Mouse (Mus musculus) erythroid progenitor cell, adult 5-6 weeks (primary cell): ENCODE measurements around the gene Lgals9. TPM values are rescaled to one million over a fixed set of nuclear protein-coding genes. Genes with fewer than 3 reads are reported as not detected.

Experiments
- ATAC-seq: replicated peaks from 2 replicates; pipeline ENCODE4 v1.8.0; 2016; ENCODE audit warnings: moderate number of reproducible peaks, mild to moderate bottlenecking, moderate TSS enrichment, inconsistent platforms; ENCODE audit not compliant: poor library complexity, low FRiP score, severe bottlenecking
- total RNA-seq, 2 experiments: library from RNA; stranded (forward) in 1 of 2; stranded (reverse) in 1 of 2; fragments of 150-400 nt in 1 of 2; fragments of 186-747, 209-891 nt in 1 of 2; gene quantifications; 2 replicates each; pipeline versions ENCODE4 v1.2.3 to v1.2.4; 2015 to 2017; ENCODE audit warnings: low replicate concordance in 2 of 2

Gene Lgals9
- total RNA-seq, 2 experiments from 2014 or later: 28.0 to 137 TPM

DNA sequence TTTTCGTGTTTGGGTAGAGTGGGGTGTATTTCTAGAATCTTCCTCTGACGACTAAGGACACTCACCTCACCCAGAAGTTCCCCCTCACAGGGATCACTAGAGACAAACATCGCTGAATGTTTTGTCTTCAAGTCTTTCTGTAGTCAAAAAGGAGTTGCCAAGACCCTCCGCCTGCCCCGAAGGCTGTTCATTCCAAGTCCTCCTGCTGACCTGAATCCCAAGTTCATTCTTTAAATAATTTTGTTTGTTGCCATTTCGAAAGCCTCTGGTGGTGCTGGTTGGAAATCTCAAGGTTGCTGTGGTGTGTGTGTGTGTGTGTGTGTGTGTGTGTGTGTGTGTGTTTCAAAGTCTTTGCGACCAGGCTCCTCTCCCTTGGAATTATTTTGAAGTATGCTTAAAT is 50.4 kb downstream of the Lgals9 start:
- no peak for ATAC-seq

DNA sequence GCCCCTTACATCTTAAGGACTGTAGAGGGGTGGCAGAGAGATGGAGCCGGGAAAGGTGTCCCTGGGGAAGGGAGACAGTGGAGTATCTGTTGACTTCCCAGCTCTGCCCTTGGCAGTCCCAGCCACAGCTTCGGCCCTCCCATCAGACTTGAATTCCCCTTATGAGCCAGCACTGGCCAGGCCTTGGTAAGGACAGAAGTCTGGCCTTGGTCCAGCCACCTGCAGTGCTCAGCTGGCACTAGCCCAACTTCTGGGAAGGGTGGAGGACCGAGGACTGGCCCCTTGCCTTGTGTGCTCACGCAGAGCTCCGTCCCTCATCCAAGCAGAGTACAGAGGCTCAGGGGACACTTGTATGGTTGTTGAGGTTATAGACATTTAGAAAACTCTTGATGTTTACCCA is 55.4 kb downstream of the Lgals9 start:
- no peak for ATAC-seq

DNA sequence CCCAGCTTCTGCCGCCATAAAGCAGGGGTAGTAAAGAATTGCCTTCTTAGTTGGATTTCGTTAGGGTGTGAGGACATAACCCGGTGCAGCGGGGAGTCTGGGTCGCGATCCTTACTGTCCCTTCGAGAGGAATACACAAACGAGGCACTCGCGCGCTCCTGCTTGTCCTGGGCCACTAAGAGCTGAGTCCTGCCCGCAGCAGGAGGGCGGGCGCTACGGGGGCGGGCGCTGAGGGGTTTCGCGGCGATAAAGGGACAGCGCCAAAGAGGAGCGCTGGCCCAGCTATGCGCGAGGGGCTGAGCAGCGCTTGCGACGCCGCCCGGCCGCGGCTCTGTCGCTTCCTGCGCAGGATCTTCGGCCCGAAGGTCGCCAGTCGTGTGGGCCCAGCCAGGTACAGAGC is 59.8 kb downstream of the Lgals9 start:
- ATAC-seq: no peak

DNA sequence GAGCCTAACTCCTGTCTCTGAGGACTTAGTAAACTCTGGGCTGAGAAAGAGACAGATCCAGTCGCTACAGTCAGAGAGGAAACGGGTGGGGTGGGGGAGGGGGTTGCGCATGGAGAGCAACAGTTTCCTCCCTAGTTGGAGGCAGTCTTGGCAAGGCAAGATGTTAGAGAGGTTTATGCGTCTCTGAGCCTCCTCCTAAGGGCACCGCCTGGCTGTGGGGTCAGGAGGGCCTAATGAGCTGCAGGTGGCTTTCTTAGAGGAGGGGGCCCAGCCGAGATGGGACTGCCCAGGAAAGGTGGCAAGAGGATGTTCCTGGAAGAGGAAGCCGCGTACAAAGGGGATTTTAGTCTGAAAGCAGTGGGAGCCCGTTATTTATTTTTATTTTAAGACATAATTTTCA is 60.6 kb downstream of the Lgals9 start:
- no peak for ATAC-seq

DNA sequence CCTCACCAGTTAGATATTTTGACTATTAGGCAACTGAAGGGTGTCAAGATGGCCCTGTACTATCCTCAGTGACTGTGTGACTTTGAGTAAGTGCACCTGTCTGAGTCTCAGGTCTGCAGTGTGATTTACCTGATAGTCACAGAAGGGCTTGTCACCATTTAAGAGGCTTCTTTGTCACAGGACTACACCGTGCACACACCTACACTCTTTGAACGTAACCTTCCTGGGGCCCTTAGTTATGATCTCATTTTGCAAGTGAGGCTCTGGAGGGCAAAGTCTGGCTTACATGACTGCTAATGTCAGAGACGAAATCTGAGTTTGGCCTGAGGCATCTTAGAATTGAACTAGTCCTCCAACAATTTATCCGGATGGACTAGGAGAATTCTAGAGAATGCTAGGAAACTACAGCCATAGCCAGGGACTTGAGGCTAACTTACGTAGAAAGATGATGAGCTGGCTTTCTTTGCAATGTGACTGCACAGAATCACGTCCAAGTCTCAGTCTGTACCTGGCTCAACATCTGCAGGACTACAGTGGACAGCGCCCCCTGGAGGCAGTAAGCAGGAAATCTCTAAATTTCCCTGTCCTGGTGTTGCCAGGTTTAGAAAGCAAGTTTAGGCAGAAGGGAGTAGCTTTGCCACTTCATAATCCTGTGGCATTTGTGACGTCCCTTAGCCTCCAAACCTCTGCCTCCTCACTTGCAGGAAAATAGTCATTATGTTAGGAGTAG is 61.9 kb downstream of the Lgals9 start:
- no peak for ATAC-seq

DNA sequence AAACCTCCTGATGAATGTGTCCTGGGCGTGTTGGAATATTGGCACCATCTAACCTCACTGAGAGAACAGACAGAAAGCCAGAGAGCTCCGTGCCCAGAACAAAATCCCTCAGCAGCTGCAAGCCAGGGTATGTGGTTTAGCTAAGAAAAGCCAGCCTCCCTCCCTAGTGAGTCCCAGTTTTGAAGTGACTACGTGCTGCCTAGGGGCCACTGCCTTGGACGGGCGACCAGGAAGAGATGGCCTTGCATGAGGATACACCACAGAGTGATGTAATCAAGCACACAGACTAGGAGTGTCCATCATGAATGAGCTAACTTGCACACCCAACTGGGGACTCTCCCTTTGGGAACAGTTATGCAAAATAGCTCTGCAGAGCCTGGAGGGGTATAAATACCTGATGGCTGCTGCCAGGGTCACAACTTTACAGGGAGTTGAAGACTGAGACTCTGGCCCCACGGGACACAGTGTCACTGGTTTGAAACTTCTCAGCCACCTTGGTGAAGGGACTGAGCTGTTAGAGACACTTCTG is 64.3 kb downstream of the Lgals9 start, which contains the start of gene Nos2:
Nos2 (plus strand) TSS at position 377 of the 529 bp plus-strand sequence.
- ATAC-seq: no peak

DNA sequence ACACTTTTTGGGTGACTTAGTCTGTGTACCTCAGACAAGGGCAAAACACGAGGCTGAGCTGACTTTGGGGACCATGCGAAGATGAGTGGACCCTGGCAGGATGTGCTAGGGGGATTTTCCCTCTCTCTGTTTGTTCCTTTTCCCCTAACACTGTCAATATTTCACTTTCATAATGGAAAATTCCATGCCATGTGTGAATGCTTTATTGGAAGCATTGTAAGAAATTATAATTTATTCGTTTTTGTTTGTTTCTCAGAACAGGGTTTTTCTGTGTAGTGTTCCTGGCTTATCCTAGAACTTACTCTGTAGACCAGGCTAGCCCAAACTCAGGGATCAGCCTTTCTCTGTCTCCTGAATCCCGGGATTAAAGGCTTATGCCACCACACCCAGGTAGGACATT is 65.0 kb downstream of the Lgals9 start:
- ATAC-seq: no peak

DNA sequence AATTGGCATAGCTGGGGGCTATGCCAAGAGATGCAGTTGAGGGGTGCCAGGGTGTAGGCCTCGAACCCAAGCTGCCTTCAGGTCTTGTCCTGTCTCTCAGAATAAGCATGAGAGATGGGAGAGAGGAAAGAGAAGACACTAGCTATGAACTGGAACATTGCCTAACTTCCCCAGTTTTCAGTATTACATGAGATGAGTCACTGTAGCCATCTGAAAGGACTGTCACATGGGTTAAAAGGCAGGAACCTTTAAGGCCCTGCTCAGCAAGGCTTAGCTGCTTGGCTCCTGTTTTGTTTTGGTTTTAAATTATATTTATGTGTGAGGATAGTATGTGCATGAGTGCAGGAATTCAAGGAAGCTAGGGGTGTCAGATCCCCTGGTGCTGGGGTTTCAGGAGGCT is 68.3 kb downstream of the Lgals9 start:
- no peak for ATAC-seq

DNA sequence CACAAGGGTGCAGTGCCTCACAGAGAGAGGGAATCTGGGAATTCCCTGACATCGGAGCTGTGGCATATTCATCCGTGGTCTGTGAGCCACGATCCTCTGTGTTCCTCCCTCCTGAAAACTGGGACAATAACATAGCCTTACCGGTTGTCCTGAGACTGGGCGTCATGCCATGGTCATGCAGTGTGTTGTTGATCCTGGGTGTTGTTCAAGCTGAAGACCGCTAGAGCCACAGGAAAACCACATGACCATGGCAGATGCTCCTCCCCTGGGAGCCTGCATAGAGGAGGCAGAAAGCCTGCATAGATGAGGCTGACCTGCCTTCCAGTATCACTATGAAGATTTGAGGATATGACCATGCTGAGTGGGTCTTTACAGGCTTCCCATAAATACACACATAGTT is 69.3 kb downstream of the Lgals9 start:
- ATAC-seq: no peak

Other genes with a start within 250 kb of the Lgals9 start
- 5.4 TPM in 1 of 2 replicates, not detected in the other for gene Ccnq, start 233.2 kb downstream of the Lgals9 start, total RNA-seq (2015; ENCODE audit: low replicate concordance)
- 0.38 and 4.6 TPM in 2 replicates for gene Ccnq, start 233.2 kb downstream of the Lgals9 start, total RNA-seq (2017; ENCODE audit: low replicate concordance)
- gene Lyrm9, start 158.4 kb downstream of the Lgals9 start, total RNA-seq (2015; ENCODE audit: low replicate concordance): 2.5 and 4.6 TPM in 2 replicates
- gene Lyrm9, start 158.4 kb downstream of the Lgals9 start, total RNA-seq (2017; ENCODE audit: low replicate concordance): 2.8 and 4.2 TPM in 2 replicates
- not detected in 2 replicates for gene Nos2, start 64.2 kb downstream of the Lgals9 start, total RNA-seq (2015; ENCODE audit: low replicate concordance)
- not detected in 2 replicates for gene Nos2, start 64.2 kb downstream of the Lgals9 start, total RNA-seq (2017; ENCODE audit: low replicate concordance)
- gene Ksr1, start 161.5 kb upstream of the Lgals9 start, total RNA-seq (2015; ENCODE audit: low replicate concordance): 2.2 and 4.2 TPM in 2 replicates
- gene Ksr1, start 161.5 kb upstream of the Lgals9 start, total RNA-seq (2017; ENCODE audit: low replicate concordance): 0.51 and 1.5 TPM in 2 replicates